Mouse (Mus musculus): Measurements from ENCODE around the gene Sppl2a. TPM values are rescaled to one million over a fixed set of nuclear protein-coding genes. Genes with fewer than 3 reads are reported as not detected.

The Sppl2a gene
- polyA plus RNA-seq, 1 experiment: 7.6 TPM

GRCm38 (mm10) chr2:126865026-126865425 lies 68.0 kb downstream of the Sppl2a start:
- Histone ChIP-seq H3K36me3 (ENCODE audit: control insufficient read depth, insufficient read depth, low read length) (no peaks in the 10 kb centered on the region), H3K27ac (ENCODE audit: insufficient read depth, low read length) (no peak overlapping the region), H3K4me1 (ENCODE audit: control insufficient read depth, insufficient read depth, insufficient read length) (no peaks in the 10 kb centered on the region; the same call in 1 of the 2 replicates), H3K4me3 (ENCODE audit: extremely low read depth, insufficient read depth, insufficient read length) (no peak overlapping the region), H3K27me3 (ENCODE audit: control insufficient read depth, insufficient read depth, low read length) (no peaks in the 10 kb centered on the region)
- TF ChIP-seq POLR2A (IDR thresholded peaks at IDR 0.05; ENCODE audit: low read depth, low read length) (no peak), CTCF (IDR thresholded peaks at IDR 0.05; ENCODE audit: extremely low read depth, insufficient read depth, insufficient read length, insufficient replicate concordance) (no peak)
- 85% methylated on average over 3 of the region's 3 CpGs for WGBS
- no peak for DNase-seq (ENCODE audit: low read depth in 1 of 2, low spot score in 2 of 2)

- 88% methylated on average over 4 of the region's 4 CpGs for WGBS
- Histone ChIP-seq H3K36me3 (ENCODE audit: control insufficient read depth, insufficient read depth, low read length) (peaks cover 25% of the 10 kb centered on the region), H3K4me1 (ENCODE audit: control insufficient read depth, insufficient read depth, insufficient read length) (no peaks in the 10 kb centered on the region), H3K4me3 (ENCODE audit: extremely low read depth, insufficient read depth, insufficient read length) (no peak overlapping the region), H3K27ac (ENCODE audit: insufficient read depth, low read length) (no peak overlapping the region), H3K27me3 (ENCODE audit: control insufficient read depth, insufficient read depth, low read length) (no peaks in the 10 kb centered on the region)
- TF ChIP-seq CTCF (IDR thresholded peaks at IDR 0.05; ENCODE audit: extremely low read depth, insufficient read depth, insufficient read length, insufficient replicate concordance) (no peak), POLR2A (IDR thresholded peaks at IDR 0.05; ENCODE audit: low read depth, low read length) (no peak)
- no peak for DNase-seq (ENCODE audit: low read depth in 1 of 2, low spot score in 2 of 2)
Observed at GRCm38 (mm10) chr2:126844751-126845150, 88.3 kb downstream of the Sppl2a start.

Other genes starting within 250 kb of the Sppl2a start
- gene Usp8, start 225.9 kb downstream of the Sppl2a start, polyA plus RNA-seq (2012; rRNA removed): 9.2 and 10.3 TPM in 2 replicates
- 0.23 and 0.35 TPM in 2 replicates for gene Usp50, start 149.8 kb downstream of the Sppl2a start, polyA plus RNA-seq (2012; rRNA removed)
- 2.4 and 3.0 TPM in 2 replicates for gene Trpm7, start 57.0 kb downstream of the Sppl2a start, polyA plus RNA-seq (2012; rRNA removed)
- gene Ap4e1, start 75.5 kb upstream of the Sppl2a start, polyA plus RNA-seq (2012; rRNA removed): 1.6 and 2.5 TPM in 2 replicates
- 7.3 and 11.3 TPM in 2 replicates for gene Blvra, start 137.4 kb upstream of the Sppl2a start, polyA plus RNA-seq (2012; rRNA removed)
- gene Ncaph, start 200.7 kb upstream of the Sppl2a start, polyA plus RNA-seq (2012; rRNA removed): 2.5 and 2.8 TPM in 2 replicates
- gene Itpripl1, start 210.2 kb upstream of the Sppl2a start, polyA plus RNA-seq (2012; rRNA removed): 12.3 and 13.6 TPM in 2 replicates

Measured in spleen, adult 2 months (tissue).